In genomic region chr2:65985706-65986105, GRCm38 (mm10) we compare ENCODE assay signal across 21 mouse cellular contexts.
"Had no signal": no experiment of that assay in that cellular context is flagged by ENCODE, and none has a peak within 500 bp of the region (broad histone marks: within the 10 kb centered on the region; RNA-seq: fewer than 3 reads in every experiment).

No protein-coding gene starts in this region.

- H3K4me1 ChIP-seq: liver, embryonic 13.5 days had no signal

- H3K4me3 ChIP-seq: layer of hippocampus, adult 2 months; liver, embryonic 13.5 days; myocyte; neural tube, embryonic 12.5 days; neural tube, embryonic 15.5 days had no signal

- H3K27me3 ChIP-seq: liver, embryonic 13.5 days; neural tube, embryonic 12.5 days; neural tube, embryonic 15.5 days had no signal

- ATAC-seq: intestine, embryonic 16.5 days had no signal

- H3K4me2 ChIP-seq: liver, embryonic 13.5 days; neural tube, embryonic 12.5 days; neural tube, embryonic 15.5 days had no signal

- H3K9ac ChIP-seq: liver, embryonic 13.5 days; neural tube, embryonic 12.5 days; neural tube, embryonic 15.5 days had no signal

- H3K27ac ChIP-seq: kidney, postnatal 0 days; layer of hippocampus, adult 2 months; liver, embryonic 13.5 days; neural tube, embryonic 12.5 days; neural tube, embryonic 15.5 days; stomach, postnatal 0 days had no signal

- H3K9me3 ChIP-seq: liver, embryonic 13.5 days; neural tube, embryonic 12.5 days; neural tube, embryonic 15.5 days had no signal

- H3K36me3 ChIP-seq: liver, embryonic 13.5 days; neural tube, embryonic 12.5 days; neural tube, embryonic 15.5 days had no signal

- DNase-seq: kidney, adult 18-20 months; kidney, adult 9 months; kidney, postnatal 25 days; layer of hippocampus, adult 9-11 months; liver, embryonic 13.5 days; lung, adult 2 months; lung, postnatal 14 days; lung, postnatal 4 days; right cerebral cortex, adult 18-20 months; right cerebral cortex, postnatal 14 days; right cerebral cortex, postnatal 4 days; thymus, adult 2 months; thymus, postnatal 14 days; thymus, postnatal 4 days had no signal
